Mouse (Mus musculus) midbrain, postnatal 0 days (tissue): Measurements from ENCODE around the gene Dbndd2. TPM values are rescaled to one million over a fixed set of nuclear protein-coding genes. Genes with fewer than 3 reads are reported as not detected.

Experiments used
- ATAC-seq: fragments of 200-750 bp; cut with Nextera tagmentation; 2 replicates; pipeline ENCODE4 v1.8.0; 2017; ENCODE audit warnings: moderate number of reproducible peaks, mild to moderate bottlenecking, moderate TSS enrichment, moderate library complexity; ENCODE audit not compliant: low FRiP score
- DNase-seq: peaks from one replicate; pipeline ENCODE4 v3.0.0-alpha.2; 2015; ENCODE audit warnings: low spot score
- H3K27ac ChIP-seq: fragments of 300-500 bp; sonication (generic); 2 replicates; pipeline ENCODE4 v1.5.1; 2014; ENCODE audit warnings: low read depth, mild to moderate bottlenecking, low read length, mixed read lengths
- H3K27me3 ChIP-seq: fragments of 300-500 bp; sonication (generic); 2 replicates; pipeline ENCODE4 v1.6.1; 2014; ENCODE audit warnings: low read length, control low read depth, mixed read lengths; ENCODE audit not compliant: insufficient read depth
- H3K36me3 ChIP-seq: fragments of 300-500 bp; sonication (generic); 2 replicates; pipeline ENCODE4 v1.6.1; 2014; ENCODE audit warnings: low read length, control low read depth, mixed read lengths; ENCODE audit not compliant: insufficient read depth
- H3K4me1 ChIP-seq: fragments of 300-500 bp; sonication (generic); 2 replicates; pipeline ENCODE4 v1.6.1; 2014; ENCODE audit warnings: mild to moderate bottlenecking, control low read depth, antibody characterized with exemption, low read length, mixed read lengths; ENCODE audit not compliant: insufficient read depth
- H3K4me2 ChIP-seq: fragments of 300-500 bp; sonication (generic); 2 replicates; pipeline ENCODE4 v1.6.1; 2014; ENCODE audit warnings: low read depth, mild to moderate bottlenecking, low read length, mixed read lengths; ENCODE audit not compliant: poor library complexity, severe bottlenecking
- H3K4me3 ChIP-seq: fragments of 300-500 bp; sonication (generic); 2 replicates; pipeline ENCODE4 v1.5.1; 2014; ENCODE audit warnings: low read depth, mild to moderate bottlenecking, low read length, moderate library complexity
- H3K9ac ChIP-seq: fragments of 300-500 bp; sonication (generic); replicated peaks from 2 replicates; pipeline ENCODE4 v1.6.1; 2014; ENCODE audit warnings: mild to moderate bottlenecking, low read length, moderate library complexity, mixed read lengths; ENCODE audit not compliant: poor library complexity, severe bottlenecking
- H3K9me3 ChIP-seq: fragments of 300-500 bp; sonication (generic); 2 replicates; pipeline ENCODE4 v1.6.1; 2016; ENCODE audit warnings: low read length, control low read depth
- CTCF ChIP-seq: IDR thresholded peaks from 2 replicates; pipeline ENCODE4 v1.5.1; 2016; ENCODE audit warnings: antibody characterized with exemption, mild to moderate bottlenecking
- WGBS: fragments of 180-500 bp; shearing (Covaris S2); extraction: QIAGEN DNeasy Blood & Tissue Kit; methylation state at CpG from one replicate; pipeline ENCODE4 v1.1.7; 2014; 5-methylcytosine and 5-hydroxymethylcytosine counted together
- polyA plus RNA-seq: library from polyadenylated mRNA; unstranded; fragments of >200 nt; fragmentation: Nextera tagmentation; extraction: Ambion mirVana; gene quantifications from 2 replicates; pipeline ENCODE4 v1.2.1, GENCODE M21; 2015
- total RNA-seq: library from RNA; depleted of rRNA; stranded (reverse); fragments of >200 nt; gene quantifications from 2 replicates; pipeline ENCODE4 v1.2.3, GENCODE M21; 2014

Gene Dbndd2
- total and polyA plus RNA-seq, 2 experiments from 2014 or later: 25.4 to 26.7 TPM

- H3K4me2 ChIP-seq: no peak overlapping the region
- no peak for DNase-seq
- H3K9me3 ChIP-seq: no peaks in the 10 kb centered on the region
- WGBS: 81% methylated on average over 5 of the region's 5 CpGs
- H3K27me3 ChIP-seq: no peaks in the 10 kb centered on the region
- no peak overlapping the region for H3K4me3 ChIP-seq
- no peak overlapping the region for H3K9ac ChIP-seq
- H3K4me1 ChIP-seq: 0 out of 2 replicates have a peak, but pooled peaks cover 3% of the 10 kb centered on the region
- no peak for ATAC-seq
- peaks cover 56% of the 10 kb centered on the region for H3K36me3 ChIP-seq
- TF ChIP-seq CTCF: no peak
- no peak overlapping the region for H3K27ac ChIP-seq
Observed at GRCm38 (mm10) chr2:164466787-164467186, 19.1 kb upstream of the Dbndd2 start.

- ATAC-seq (no peak), DNase-seq (peak; percentile 51)
- no peaks in the 10 kb centered on the region for H3K27me3 ChIP-seq
- no peaks in the 10 kb centered on the region for H3K9me3 ChIP-seq
- TF ChIP-seq CTCF: peak; percentile 71
- H3K4me1 ChIP-seq: no peaks in the 10 kb centered on the region
- H3K4me3 ChIP-seq: no peak overlapping the region
- 28% methylated on average over 10 of the region's 10 CpGs for WGBS
- no peak overlapping the region for H3K9ac ChIP-seq
- H3K4me2 ChIP-seq: no peak overlapping the region
- H3K27ac ChIP-seq: no peak overlapping the region
- peaks cover 49% of the 10 kb centered on the region for H3K36me3 ChIP-seq
Observed at GRCm38 (mm10) chr2:164470254-164470653, 15.7 kb upstream of the Dbndd2 start.

- ATAC-seq (no peak), DNase-seq (no peak)
- peaks cover 36% of the 10 kb centered on the region for H3K36me3 ChIP-seq
- 79% methylated on average over 6 of the region's 6 CpGs for WGBS
- H3K4me3 ChIP-seq: no peak within 1 kb of the TSS
- TF ChIP-seq CTCF: no peak
- H3K27ac ChIP-seq: no peak within 1 kb of the TSS
- H3K4me2 ChIP-seq: no peak within 1 kb of the TSS
- no peaks in the 10 kb centered on the region for H3K27me3 ChIP-seq
- no peak within 1 kb of the TSS for H3K9ac ChIP-seq
- no peaks in the 10 kb centered on the region for H3K4me1 ChIP-seq
- H3K9me3 ChIP-seq: no peaks in the 10 kb centered on the region
Observed at GRCm38 (mm10) chr2:164473624-164474023, 12.3 kb upstream of the Dbndd2 start, which contains the start of gene Trp53tg5. Gene Trp53tg5, minus strand, starts transcription at chr2:164473724.

GRCm38 (mm10) chr2:164486258-164487114 lies 580 bp downstream of the Dbndd2 start:
- Histone ChIP-seq H3K4me1 (no peaks in the 10 kb centered on the region), H3K36me3 (peaks cover 15% of the 10 kb centered on the region), H3K27ac (peak overlapping the region; percentile 59; the same call in 1 of the 2 replicates), H3K4me3 (peak overlapping the region; percentile 89), H3K27me3 (no peaks in the 10 kb centered on the region), H3K9ac (peak overlapping the region; percentile 78), H3K9me3 (no peaks in the 10 kb centered on the region), H3K4me2 (peak overlapping the region; percentile 99)
- peak; percentile 71 for DNase-seq
- peak; percentile 78 for ATAC-seq
- no peak for TF ChIP-seq CTCF
- under 1% methylated on average over 60 of the region's 90 CpGs for WGBS

- Histone ChIP-seq H3K9me3 (no peaks in the 10 kb centered on the region), H3K9ac (peak overlapping the region; percentile 78), H3K27ac (no peak overlapping the region; the same call in 1 of the 2 replicates), H3K4me2 (peak overlapping the region; percentile 99), H3K4me1 (no peaks in the 10 kb centered on the region), H3K4me3 (peak overlapping the region; percentile 89), H3K27me3 (no peaks in the 10 kb centered on the region), H3K36me3 (peaks cover 15% of the 10 kb centered on the region)
- ATAC-seq (no peak), DNase-seq (no peak)
- WGBS: 16% methylated on average over 11 of the region's 11 CpGs
- TF ChIP-seq CTCF: no peak
Observed at GRCm38 (mm10) chr2:164487115-164487527, 1.2 kb downstream of the Dbndd2 start.

- whole genome bisulfite sequencing: 61% methylated on average over 9 of the region's 9 CpGs
- TF ChIP-seq CTCF: no peak
- DNase-seq: peak; percentile 69
- H3K9ac ChIP-seq: no peak overlapping the region
- H3K27me3 ChIP-seq: no peaks in the 10 kb centered on the region
- H3K9me3 ChIP-seq: no peaks in the 10 kb centered on the region
- no peaks in the 10 kb centered on the region for H3K4me1 ChIP-seq
- H3K4me2 ChIP-seq: 0 out of 2 replicates have a peak overlapping the region, but pooled peaks have one; percentile 99
- H3K36me3 ChIP-seq: peaks cover 15% of the 10 kb centered on the region
- H3K27ac ChIP-seq: no peak overlapping the region
- peak; percentile 41; the same call in 1 of the 2 replicates for ATAC-seq
- no peak overlapping the region for H3K4me3 ChIP-seq
Observed at GRCm38 (mm10) chr2:164487812-164488211, 1.9 kb downstream of the Dbndd2 start.
